Mouse (Mus musculus) WW6 (cell line): ENCODE data around the gene Mindy2.

ENCODE experiments used
- DNase-seq: peaks from one replicate; pipeline ENCODE4 v3.0.0-alpha.2; 2013; ENCODE audit warnings: low read depth, low spot score

Gene Mindy2

GRCm38 (mm10) chr9:70668048-70668447 lies 11.1 kb upstream of the Mindy2 start:
- no peak for DNase-seq

- no peak for DNase-seq
Observed at GRCm38 (mm10) chr9:70666811-70667210, 9.8 kb upstream of the Mindy2 start.

- no peak for DNase-seq
Observed at GRCm38 (mm10) chr9:70665372-70666145, 8.6 kb upstream of the Mindy2 start.

GRCm38 (mm10) chr9:70664847-70665246 lies 7.9 kb upstream of the Mindy2 start:
- no peak for DNase-seq

GRCm38 (mm10) chr9:70658266-70658665 lies 1.3 kb upstream of the Mindy2 start:
- no peak for DNase-seq

GRCm38 (mm10) chr9:70656130-70657007 lies 605 bp downstream of the Mindy2 start, which contains the start of gene Gm10642:
Gm10642 (plus strand) TSS chr9:70656251.
- no peak for DNase-seq

GRCm38 (mm10) chr9:70655764-70656129 lies 1.2 kb downstream of the Mindy2 start:
- DNase-seq = no peak

GRCm38 (mm10) chr9:70654496-70654895 lies 2.5 kb downstream of the Mindy2 start:
- no peak for DNase-seq

GRCm38 (mm10) chr9:70653875-70654274 lies 3.1 kb downstream of the Mindy2 start:
- DNase-seq = no peak

GRCm38 (mm10) chr9:70652221-70652620 lies 4.8 kb downstream of the Mindy2 start:
- no peak for DNase-seq

GRCm38 (mm10) chr9:70650994-70651393 lies 6.0 kb downstream of the Mindy2 start:
- DNase-seq = no peak

GRCm38 (mm10) chr9:70650260-70650659 lies 6.7 kb downstream of the Mindy2 start:
- DNase-seq = no peak

GRCm38 (mm10) chr9:70636748-70637147 lies 20.2 kb downstream of the Mindy2 start:
- DNase-seq = no peak

- DNase-seq = no peak
Observed at GRCm38 (mm10) chr9:70631665-70632064, 25.3 kb downstream of the Mindy2 start.

- no peak for DNase-seq
Observed at GRCm38 (mm10) chr9:70629711-70630110, 27.3 kb downstream of the Mindy2 start.

- DNase-seq = no peak
Observed at GRCm38 (mm10) chr9:70611026-70611673, 45.8 kb downstream of the Mindy2 start.

GRCm38 (mm10) chr9:70602186-70602845 lies 54.7 kb downstream of the Mindy2 start:
- no peak for DNase-seq

GRCm38 (mm10) chr9:70598271-70598670 lies 58.7 kb downstream of the Mindy2 start:
- no peak for DNase-seq

- DNase-seq = no peak
Observed at GRCm38 (mm10) chr9:70591486-70591885, 65.5 kb downstream of the Mindy2 start.

- DNase-seq = no peak
Observed at GRCm38 (mm10) chr9:70590775-70591174, 66.2 kb downstream of the Mindy2 start.

GRCm38 (mm10) chr9:70587171-70587570 lies 69.8 kb downstream of the Mindy2 start:
- DNase-seq = no peak

GRCm38 (mm10) chr9:70585172-70585571 lies 71.8 kb downstream of the Mindy2 start:
- DNase-seq = no peak
